Mouse (Mus musculus): ENCODE measurements around the gene Gm27179. TPM values are rescaled to one million over a fixed set of nuclear protein-coding genes. Genes with fewer than 3 reads are reported as not detected.
"Not testable (repeated sequence)": the region's sequence is repeated elsewhere in the genome, so short reads cannot be mapped to it uniquely, and the experiment has no call there.

Gene Gm27179
- polyA plus RNA-seq, 1 experiment from 2014 or later: not detected

DNA sequence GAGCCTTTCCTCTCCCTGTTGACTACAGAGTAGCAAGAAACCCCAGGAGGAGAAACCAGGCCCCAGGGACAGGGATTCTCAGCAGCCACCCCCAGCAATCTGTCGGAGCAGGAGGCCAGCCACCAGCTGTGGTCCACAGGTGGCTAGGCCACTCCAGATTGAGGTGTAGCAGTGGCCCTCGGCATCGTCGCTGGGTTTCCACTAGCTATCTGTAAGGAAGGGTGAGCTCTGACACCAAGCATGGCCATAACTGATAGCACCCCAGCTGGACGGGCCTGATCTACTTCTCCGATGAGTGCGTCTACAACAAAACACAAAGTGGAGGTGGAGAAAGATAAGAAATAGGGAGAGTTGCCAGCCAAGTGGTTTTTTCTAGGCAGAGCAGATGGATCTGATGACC, 24.2 kb upstream of the Gm27179 start:
- not testable (repeated sequence) for H3K9me3 ChIP-seq (ENCODE audit: control insufficient read depth, low read length); H3K4me2 ChIP-seq (replicated peaks; ENCODE audit: low read depth, low read length); H3K4me3 ChIP-seq (ENCODE audit: low read depth, low read length); H3K27me3 ChIP-seq (ENCODE audit: control insufficient read depth, insufficient read depth, low read length); H3K36me3 ChIP-seq (ENCODE audit: control insufficient read depth, insufficient read depth, low read length); ATAC-seq (ENCODE audit: low FRiP score); H3K4me1 ChIP-seq (replicated peaks; ENCODE audit: control insufficient read depth, insufficient read depth, low read length); DNase-seq (ENCODE audit: low spot score); H3K9ac ChIP-seq (ENCODE audit: low read depth, low read length); H3K27ac ChIP-seq (ENCODE audit: low read depth, low read length)
- WGBS: no CpG with 5 or more reads among the region's 7 CpGs

DNA sequence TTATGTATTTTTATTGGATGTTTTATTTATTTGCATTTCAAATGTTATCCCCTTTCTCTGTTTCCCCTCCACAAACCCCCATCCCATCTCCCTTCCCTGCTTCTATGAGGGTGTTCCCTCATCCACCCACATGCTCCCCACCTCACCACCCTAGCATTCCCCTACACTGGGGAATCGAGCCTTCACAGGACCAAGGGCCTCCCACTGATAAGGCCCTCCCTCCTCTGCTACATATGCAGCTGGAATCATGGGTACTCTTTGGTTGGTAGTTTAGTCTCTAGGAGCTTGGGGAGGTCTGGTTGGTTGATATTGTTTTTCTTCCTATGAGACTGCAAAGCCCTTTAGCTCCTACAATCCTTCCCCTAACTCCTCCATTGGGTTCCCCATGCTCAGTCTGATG, 13.9 kb upstream of the Gm27179 start:
- not testable (repeated sequence) for H3K9ac ChIP-seq (ENCODE audit: low read depth, low read length)

DNA sequence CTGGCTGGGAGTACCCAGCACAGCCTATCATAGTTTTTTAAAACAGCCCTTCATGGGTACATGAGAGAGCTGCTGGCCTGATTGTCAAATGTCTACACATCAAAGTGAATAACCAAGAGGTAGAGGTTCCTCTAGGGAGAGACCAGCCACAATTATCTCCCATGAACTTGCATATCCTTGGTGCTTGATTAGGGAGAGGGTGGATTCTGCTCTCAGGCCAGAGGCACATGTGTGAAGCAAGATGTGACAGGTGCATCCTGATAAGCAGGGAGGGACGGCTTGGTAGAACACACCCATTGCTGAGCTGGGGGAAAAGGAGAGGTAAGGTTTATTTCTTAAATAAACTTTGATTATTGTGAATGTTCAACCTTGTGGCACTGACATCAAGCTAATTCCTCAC, 10.7 kb upstream of the Gm27179 start:
- WGBS: no CpG with 5 or more reads among the region's 1 CpGs
- not testable (repeated sequence) for H3K27ac ChIP-seq (ENCODE audit: low read depth, low read length); H3K27me3 ChIP-seq (ENCODE audit: control insufficient read depth, insufficient read depth, low read length); H3K4me3 ChIP-seq (ENCODE audit: low read depth, low read length); H3K4me1 ChIP-seq (replicated peaks; ENCODE audit: control insufficient read depth, insufficient read depth, low read length); H3K9me3 ChIP-seq (ENCODE audit: control insufficient read depth, low read length); H3K9ac ChIP-seq (ENCODE audit: low read depth, low read length); DNase-seq (ENCODE audit: low spot score); ATAC-seq (ENCODE audit: low FRiP score); H3K36me3 ChIP-seq (ENCODE audit: control insufficient read depth, insufficient read depth, low read length); H3K4me2 ChIP-seq (replicated peaks; ENCODE audit: low read depth, low read length)

More for the DNA sequence above, 13.9 kb upstream of the Gm27179 start:
- H3K36me3 ChIP-seq (ENCODE audit: control insufficient read depth, insufficient read depth, low read length); H3K27me3 ChIP-seq (ENCODE audit: control insufficient read depth, insufficient read depth, low read length); H3K4me1 ChIP-seq (replicated peaks; ENCODE audit: control insufficient read depth, insufficient read depth, low read length); H3K4me2 ChIP-seq (replicated peaks; ENCODE audit: low read depth, low read length); H3K4me3 ChIP-seq (ENCODE audit: low read depth, low read length); DNase-seq (ENCODE audit: low spot score); ATAC-seq (ENCODE audit: low FRiP score); H3K27ac ChIP-seq (ENCODE audit: low read depth, low read length); H3K9me3 ChIP-seq (ENCODE audit: control insufficient read depth, low read length): not testable (repeated sequence)
- no CpG with 5 or more reads among the region's 1 CpGs for WGBS

DNA sequence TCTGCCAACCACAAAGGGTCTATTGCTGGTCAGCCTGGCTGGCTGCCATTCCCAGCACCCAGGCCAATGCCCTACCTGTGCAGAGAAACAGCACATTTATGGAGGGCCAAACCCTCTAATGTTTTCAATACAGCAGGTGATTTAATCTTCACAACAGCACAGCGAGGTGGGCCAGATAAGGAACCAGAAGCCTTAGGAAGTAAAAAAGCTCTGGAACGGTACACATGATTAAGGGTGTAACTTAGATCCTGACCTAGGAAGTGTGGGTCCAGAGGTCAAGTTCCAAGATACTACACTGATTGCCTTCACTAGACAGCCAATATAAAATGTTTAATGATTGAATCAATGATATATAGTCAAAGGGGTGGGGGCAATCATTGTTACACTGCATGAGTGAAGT, 8.5 kb upstream of the Gm27179 start:
- H3K4me1 ChIP-seq (replicated peaks; ENCODE audit: control insufficient read depth, insufficient read depth, low read length); H3K4me3 ChIP-seq (ENCODE audit: low read depth, low read length); H3K9me3 ChIP-seq (ENCODE audit: control insufficient read depth, low read length); H3K36me3 ChIP-seq (ENCODE audit: control insufficient read depth, insufficient read depth, low read length); H3K9ac ChIP-seq (ENCODE audit: low read depth, low read length); H3K27me3 ChIP-seq (ENCODE audit: control insufficient read depth, insufficient read depth, low read length); H3K27ac ChIP-seq (ENCODE audit: low read depth, low read length); ATAC-seq (ENCODE audit: low FRiP score); H3K4me2 ChIP-seq (replicated peaks; ENCODE audit: low read depth, low read length); DNase-seq (ENCODE audit: low spot score): not testable (repeated sequence)
- WGBS: no CpG with 5 or more reads among the region's 2 CpGs

DNA sequence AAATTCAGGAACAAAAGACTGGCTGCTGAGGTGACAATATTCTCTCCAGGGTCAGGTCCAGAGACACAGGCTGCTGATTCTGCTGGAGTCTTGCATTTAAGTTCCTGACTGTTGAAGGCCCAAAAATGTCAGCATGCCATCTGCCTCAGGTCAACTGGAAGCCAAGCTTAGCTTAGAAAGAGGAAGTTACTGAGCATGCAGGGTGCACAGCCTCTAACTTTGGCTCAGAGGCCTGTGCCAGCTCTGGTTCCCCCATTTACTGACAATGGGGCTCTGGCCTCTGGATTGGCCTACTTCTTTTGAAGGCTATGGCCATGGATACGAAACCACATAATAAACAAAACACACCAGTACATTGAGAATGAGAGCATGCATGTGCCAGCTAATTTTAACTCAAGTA, 5.3 kb downstream of the Gm27179 start:
- H3K4me3 ChIP-seq (ENCODE audit: low read depth, low read length); DNase-seq (ENCODE audit: low spot score); H3K9me3 ChIP-seq (ENCODE audit: control insufficient read depth, low read length); H3K9ac ChIP-seq (ENCODE audit: low read depth, low read length); H3K4me2 ChIP-seq (replicated peaks; ENCODE audit: low read depth, low read length); H3K4me1 ChIP-seq (replicated peaks; ENCODE audit: control insufficient read depth, insufficient read depth, low read length); H3K27ac ChIP-seq (ENCODE audit: low read depth, low read length); ATAC-seq (ENCODE audit: low FRiP score); H3K36me3 ChIP-seq (ENCODE audit: control insufficient read depth, insufficient read depth, low read length); H3K27me3 ChIP-seq (ENCODE audit: control insufficient read depth, insufficient read depth, low read length): not testable (repeated sequence)
- no CpG with 5 or more reads among the region's 1 CpGs for WGBS

DNA sequence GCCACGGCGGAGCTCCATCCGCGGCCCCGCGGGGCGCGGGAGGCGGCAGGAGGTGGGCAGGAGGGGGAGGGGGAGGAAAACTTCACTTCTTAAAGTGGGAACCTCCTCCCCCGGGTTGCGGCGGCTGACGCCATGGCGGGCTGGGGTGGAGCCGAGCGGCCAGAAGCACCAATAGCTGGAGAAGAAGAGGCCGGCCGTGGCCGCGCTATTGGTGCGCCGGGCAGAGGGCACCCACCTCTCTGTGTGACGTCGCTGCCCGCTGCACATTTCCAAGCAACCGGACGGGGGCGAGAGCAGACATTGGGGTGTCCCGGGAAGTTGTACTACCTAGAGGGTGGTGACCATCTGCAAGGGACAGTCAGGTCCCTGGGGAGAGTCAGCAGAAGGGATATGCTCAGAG, 9.2 kb downstream of the Gm27179 start, which contains the start of gene Gm16867:
Gm16867 (minus strand) TSS at position 189 of the 400 bp plus-strand sequence.
- WGBS: no CpG with 5 or more reads among the region's 29 CpGs
- not testable (repeated sequence) for DNase-seq (ENCODE audit: low spot score); H3K9me3 ChIP-seq (ENCODE audit: control insufficient read depth, low read length)

DNA sequence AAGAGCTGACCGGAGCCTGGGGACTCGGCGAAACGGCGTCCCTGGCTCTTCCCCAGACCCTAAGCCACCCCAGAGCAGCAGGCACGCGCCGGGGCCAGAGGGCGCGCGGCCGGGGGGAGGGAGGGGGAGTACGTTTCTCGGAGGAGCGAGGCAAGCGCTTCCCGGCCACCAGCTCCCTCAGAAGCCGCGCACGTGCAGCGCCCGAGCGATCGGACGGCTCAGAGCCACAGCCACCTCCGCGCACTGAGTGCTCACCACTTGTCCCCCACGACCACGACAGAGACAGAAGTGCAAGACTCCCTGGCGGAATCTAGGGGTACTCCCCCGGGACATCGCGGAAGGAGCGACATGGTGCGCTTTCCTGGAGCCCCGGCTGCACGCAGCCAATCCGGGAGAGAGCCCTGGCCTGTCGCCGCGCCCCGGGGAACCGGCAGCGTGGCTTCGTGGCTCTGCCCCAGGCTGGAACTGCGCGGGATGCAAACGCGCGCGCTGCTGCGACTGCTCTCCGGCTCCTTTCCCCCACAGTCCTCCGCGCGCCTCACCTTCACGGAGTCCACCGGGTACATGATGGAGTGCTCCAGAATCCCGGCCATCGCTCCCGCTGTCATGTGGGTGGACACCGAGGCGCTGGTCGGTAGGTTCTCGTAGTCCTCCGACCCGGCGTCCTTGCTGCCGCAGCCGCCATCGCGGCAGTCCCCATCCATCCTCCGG, 9.8 kb downstream of the Gm27179 start:
- not testable (repeated sequence) for H3K27me3 ChIP-seq (ENCODE audit: control insufficient read depth, insufficient read depth, low read length); H3K4me3 ChIP-seq (ENCODE audit: low read depth, low read length); H3K9ac ChIP-seq (ENCODE audit: low read depth, low read length); DNase-seq (ENCODE audit: low spot score); H3K4me2 ChIP-seq (replicated peaks; ENCODE audit: low read depth, low read length); H3K27ac ChIP-seq (ENCODE audit: low read depth, low read length); H3K36me3 ChIP-seq (ENCODE audit: control insufficient read depth, insufficient read depth, low read length); H3K4me1 ChIP-seq (replicated peaks; ENCODE audit: control insufficient read depth, insufficient read depth, low read length); H3K9me3 ChIP-seq (ENCODE audit: control insufficient read depth, low read length)
- no CpG with 5 or more reads among the region's 73 CpGs for WGBS
- peak; percentile 82 for ATAC-seq (ENCODE audit: low FRiP score)

More for the DNA sequence above, 9.2 kb downstream of the Gm27179 start, which contains the start of gene Gm16867:
- H3K9ac ChIP-seq (ENCODE audit: low read depth, low read length); H3K27me3 ChIP-seq (ENCODE audit: control insufficient read depth, insufficient read depth, low read length); H3K4me3 ChIP-seq (ENCODE audit: low read depth, low read length); H3K4me2 ChIP-seq (replicated peaks; ENCODE audit: low read depth, low read length); H3K27ac ChIP-seq (ENCODE audit: low read depth, low read length); H3K36me3 ChIP-seq (ENCODE audit: control insufficient read depth, insufficient read depth, low read length); H3K4me1 ChIP-seq (replicated peaks; ENCODE audit: control insufficient read depth, insufficient read depth, low read length): not testable (repeated sequence)
- ATAC-seq (ENCODE audit: low FRiP score): peak; percentile 99

DNA sequence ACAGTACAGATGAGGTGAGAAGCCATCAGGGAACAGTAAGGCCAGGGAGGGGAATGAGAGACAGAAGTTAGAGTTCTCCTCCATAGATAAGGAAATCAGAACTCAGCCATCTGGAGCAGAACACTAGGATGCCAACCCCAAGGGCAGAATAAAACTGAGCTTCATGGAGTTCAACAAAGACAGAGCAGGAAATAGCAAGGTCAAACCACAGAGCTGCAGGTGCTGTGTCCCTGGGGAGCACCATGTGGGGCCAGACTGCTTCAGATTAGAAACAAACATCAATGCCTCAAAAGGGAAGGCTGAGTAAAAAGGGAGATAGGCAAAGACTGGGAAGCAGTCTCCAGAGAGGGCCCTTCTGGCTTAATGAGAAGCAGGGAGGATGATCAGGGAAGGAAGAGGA, 16.1 kb downstream of the Gm27179 start:
- not testable (repeated sequence) for H3K27ac ChIP-seq (ENCODE audit: low read depth, low read length); H3K4me1 ChIP-seq (replicated peaks; ENCODE audit: control insufficient read depth, insufficient read depth, low read length); H3K9me3 ChIP-seq (ENCODE audit: control insufficient read depth, low read length); H3K36me3 ChIP-seq (ENCODE audit: control insufficient read depth, insufficient read depth, low read length); H3K4me2 ChIP-seq (replicated peaks; ENCODE audit: low read depth, low read length); H3K4me3 ChIP-seq (ENCODE audit: low read depth, low read length); DNase-seq (ENCODE audit: low spot score); ATAC-seq (ENCODE audit: low FRiP score); H3K9ac ChIP-seq (ENCODE audit: low read depth, low read length); H3K27me3 ChIP-seq (ENCODE audit: control insufficient read depth, insufficient read depth, low read length)

DNA sequence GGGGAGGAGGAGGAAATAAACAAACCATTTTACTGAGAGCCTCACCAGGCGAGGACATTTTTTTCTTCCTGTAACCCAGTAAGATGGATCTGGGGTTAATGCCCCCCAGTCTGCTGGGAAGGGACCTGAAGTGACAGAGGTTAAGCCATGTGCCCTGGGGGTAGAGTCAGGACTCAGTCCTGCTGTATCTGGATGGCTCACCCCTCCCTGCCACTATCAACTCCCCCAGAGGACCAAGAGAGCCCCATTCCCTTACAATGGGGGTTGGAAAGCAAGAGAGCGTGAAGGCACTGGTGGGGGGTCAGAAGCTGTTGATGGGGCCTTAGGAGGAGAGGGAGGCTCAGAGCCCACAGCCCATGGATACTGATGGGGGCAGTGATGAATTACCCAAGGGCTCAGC, 17.4 kb downstream of the Gm27179 start:
- not testable (repeated sequence) for H3K9ac ChIP-seq (ENCODE audit: low read depth, low read length); H3K27ac ChIP-seq (ENCODE audit: low read depth, low read length); H3K9me3 ChIP-seq (ENCODE audit: control insufficient read depth, low read length); H3K36me3 ChIP-seq (ENCODE audit: control insufficient read depth, insufficient read depth, low read length); DNase-seq (ENCODE audit: low spot score); H3K4me1 ChIP-seq (replicated peaks; ENCODE audit: control insufficient read depth, insufficient read depth, low read length); H3K4me3 ChIP-seq (ENCODE audit: low read depth, low read length); H3K27me3 ChIP-seq (ENCODE audit: control insufficient read depth, insufficient read depth, low read length); H3K4me2 ChIP-seq (replicated peaks; ENCODE audit: low read depth, low read length); ATAC-seq (ENCODE audit: low FRiP score)
- no CpG with 5 or more reads among the region's 2 CpGs for WGBS

Measured in hindbrain, embryonic 11.5 days (tissue).